Mouse (Mus musculus) 3T3-L1 (cell line): ENCODE data around the gene Efna1.
A peak's percentile ranks its signal among the peaks of the same experiment; 100 is the strongest.

Experiments
- DNase-seq: peaks from one replicate; pipeline ENCODE4 v3.0.0-alpha.2; 2015; ENCODE audit warnings: low read depth, low spot score

The Efna1 gene

DNA sequence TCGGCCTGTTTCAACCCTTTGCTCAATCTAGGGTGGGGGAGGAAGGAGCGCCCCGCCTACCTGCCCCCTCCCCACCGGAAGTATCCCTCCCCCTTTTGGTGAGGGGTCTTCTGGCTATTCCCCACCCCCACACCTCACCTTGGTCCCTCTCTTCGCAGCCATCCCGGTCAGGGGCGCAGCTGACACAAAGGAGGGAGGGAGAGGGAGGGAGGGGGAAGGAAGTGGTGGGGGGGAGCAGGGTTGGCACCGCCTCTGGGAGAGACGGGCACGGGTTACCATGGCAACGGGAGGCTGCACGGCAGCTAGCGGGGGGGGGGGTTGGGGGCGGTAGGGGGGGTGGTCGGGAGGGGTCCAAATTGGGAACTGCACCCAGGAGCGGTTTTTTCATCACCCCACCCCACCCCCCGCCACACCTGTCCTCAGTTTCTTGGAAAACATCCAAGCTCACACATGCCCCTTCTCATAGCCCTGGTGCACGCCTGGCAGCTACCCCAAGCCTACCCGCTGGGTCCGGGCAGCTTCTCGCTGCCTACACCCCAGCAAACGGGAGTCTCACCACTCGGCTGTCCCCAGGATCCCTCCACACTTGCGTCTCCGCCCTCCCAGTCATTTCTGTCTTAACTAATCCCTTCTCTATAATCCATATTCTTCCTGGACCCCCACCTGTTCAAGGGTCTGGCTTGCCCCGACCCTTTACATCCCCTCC, 35.8 kb downstream of the Efna1 start:
- DNase-seq: no peak

DNA sequence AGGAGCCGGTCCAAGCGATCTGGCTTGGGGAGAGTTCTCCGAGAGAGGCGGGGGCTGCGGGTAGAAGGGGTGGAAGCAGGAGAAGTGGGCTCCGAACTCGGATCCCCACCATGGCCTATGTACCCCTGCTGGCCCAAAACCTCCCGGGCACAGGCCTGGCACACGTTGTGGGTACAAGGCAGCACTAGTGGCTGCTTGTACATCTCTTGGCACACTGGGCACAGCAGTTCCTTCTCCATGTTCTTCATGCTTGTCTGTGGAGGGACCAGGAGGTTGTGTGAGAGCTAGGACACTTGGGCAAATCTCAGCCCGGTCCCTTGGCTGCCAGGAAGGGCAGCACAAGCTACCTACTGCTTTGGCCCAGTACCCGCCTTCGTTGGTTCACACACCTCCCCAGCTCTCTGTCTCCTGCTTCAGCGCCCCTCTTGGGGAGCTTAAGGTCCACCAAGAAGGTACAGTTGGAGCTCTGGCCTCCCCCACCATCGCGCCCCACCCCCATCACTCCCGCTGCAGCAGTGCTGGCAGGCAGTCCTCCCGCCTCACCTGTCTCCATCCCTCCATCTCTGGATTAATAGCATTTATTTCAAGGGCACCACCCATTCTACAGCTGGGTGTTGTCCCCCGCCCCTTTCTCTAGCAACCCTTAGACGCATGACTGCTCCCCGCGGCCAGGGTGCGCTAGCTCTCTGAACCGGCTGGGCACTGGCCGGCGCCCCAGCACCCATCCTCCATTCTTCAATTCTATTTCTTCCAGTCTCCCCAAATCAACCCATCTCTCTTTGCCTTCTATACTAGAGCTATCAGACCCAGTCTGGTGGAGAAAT, 36.6 kb downstream of the Efna1 start:
- peak; percentile 52 for DNase-seq

DNA sequence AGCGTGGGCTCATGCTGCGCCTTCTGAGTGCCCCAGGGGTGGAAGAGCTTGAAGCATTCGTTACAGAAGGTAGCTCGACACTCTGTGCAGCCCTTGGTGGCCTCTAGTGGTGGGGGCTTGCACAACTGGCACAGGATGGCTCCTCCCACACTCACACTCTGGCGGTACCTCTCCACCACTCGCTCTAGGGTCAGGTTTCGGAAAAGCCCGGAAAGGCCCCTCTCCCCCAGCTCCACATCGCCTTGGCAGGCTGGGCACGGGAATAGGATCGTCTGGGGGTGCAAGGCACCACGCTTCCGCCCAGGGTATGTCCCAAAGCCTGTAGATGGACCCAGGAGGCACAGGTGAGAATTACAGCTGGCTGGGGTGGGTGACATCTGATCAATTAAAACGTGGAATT, 37.3 kb downstream of the Efna1 start:
- peak; percentile 46 for DNase-seq

DNA sequence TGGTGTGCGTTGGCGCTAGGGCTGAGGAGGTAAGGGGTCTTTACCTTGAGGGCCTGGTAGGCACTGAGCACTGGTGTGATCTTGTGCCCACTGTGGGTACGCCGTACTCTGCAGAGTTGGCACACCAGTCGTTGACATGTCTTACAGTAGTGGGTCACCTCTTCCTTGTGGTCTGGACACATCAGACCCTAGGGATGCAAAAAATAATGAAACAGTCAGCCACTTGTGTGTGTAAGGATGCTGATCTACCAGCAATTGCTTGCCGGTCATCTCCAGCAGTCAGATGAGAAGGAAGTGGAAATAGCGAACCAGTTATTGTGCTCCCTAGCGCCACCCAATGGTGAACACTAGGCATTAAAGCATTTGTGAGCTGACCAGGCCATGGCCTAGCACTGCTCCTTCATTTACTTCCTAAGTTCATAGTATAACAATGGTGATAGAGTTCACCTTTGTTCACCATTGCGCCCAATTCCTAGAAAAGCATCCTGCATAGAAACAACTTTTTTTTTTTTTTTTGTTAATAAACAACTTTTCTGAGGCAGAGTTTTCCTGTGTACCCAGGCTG, 38.5 kb downstream of the Efna1 start:
- peak; percentile 75 for DNase-seq

DNA sequence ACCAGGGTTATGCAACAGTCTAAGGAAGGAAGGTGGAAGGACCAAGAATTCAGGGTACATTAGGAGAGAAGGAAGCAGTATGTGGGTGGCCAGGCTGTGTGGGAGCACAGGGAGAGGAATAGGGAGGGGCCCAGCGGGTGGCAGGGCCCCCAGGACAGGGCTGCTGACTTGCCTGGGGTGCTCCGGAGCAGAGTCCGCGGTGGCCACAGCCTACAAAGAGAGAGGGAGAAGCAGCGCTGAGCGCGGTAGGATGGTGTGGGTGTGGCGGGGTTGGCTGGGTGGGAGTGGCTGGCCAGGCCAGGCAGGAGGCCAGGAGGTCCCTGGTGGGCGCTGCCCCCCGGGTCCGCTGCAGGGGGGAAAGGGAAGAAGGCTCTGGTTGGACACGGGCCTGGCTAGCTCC, 42.4 kb downstream of the Efna1 start:
- DNase-seq: no peak

DNA sequence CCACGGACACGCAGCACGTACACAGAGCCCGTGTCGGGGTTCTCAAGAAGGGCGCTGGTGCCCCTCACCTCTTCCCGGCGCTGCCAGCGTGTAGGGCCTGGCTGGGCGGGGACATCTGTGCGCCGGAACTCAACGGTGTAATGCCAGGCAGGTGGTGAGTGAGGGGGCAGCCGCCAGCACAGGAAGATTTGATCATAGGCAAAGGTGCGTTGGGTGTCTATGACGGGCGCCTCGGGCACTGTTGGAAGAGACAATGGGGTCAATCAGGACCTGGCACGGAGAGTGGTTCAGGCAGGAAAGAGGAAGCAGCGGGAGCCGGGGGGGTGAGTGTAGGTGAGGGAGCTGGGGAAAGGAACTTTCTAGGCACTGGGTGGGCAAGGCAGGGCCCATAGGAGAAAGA, 43.3 kb downstream of the Efna1 start:
- DNase-seq: no peak

DNA sequence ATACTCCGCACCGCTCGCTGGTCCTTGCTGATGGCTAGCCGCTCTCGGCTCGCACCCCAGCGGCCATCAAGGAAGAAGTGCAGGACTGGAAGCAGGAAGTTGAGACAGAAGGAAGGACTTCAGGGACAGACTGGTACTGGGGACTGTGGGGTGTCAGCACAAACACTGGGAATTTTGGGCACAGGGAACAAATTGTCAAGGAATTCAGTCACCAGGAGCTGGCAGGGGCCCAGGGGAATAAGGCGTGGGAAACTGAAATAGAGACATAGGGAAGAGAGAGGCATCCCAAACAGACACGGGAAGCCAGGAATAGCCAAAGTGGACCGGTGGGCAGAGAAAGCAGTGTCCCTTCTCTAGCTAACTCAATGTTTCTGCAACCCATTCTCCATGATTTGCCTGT, 44.4 kb downstream of the Efna1 start:
- no peak for DNase-seq

DNA sequence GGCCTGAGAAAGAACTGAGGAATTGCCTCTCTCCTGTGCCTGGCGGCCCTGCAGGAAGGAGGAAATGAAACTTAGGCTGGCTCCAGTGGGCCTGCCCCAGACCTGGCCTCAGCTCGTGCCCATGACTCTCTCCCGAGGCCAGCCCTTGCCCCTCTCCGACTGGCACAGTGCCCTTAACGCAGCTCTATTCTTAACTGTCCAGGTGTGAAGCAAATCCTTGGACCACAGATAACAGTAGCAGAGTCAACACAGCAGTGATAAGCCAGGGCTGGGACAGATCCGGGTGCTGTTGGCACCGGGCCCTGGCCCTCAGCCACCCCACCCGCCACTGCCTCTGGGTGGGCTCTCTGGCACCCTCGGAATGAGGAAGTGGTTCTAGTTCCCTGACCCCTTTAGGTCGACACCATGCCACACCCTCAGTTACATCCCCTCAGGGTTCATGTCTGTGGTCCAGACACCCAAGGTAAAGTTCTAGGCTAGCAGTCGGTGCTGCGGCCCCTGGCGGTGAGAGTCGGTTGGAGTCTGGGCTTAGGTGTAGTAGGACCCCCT, 47.3 kb downstream of the Efna1 start:
- DNase-seq: no peak

DNA sequence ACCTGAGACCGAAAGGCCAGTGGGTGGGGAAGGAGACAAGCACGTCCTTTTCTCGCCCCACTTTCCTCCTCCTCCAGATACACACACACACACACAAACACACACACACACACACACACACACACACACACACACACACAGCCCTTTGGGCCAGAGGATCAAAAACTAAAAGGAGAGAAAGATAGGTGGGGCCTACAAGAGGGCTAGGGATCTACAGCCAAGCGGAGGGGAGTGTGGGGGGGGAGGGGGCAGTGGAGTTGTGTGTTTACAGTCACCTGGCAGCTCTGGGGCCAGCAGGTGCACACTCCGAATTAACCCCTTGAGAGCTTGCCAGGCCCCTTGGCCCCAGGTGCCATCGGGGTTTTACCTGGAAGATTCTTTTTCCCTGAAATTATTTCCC, 48.3 kb downstream of the Efna1 start:
- no peak for DNase-seq

DNA sequence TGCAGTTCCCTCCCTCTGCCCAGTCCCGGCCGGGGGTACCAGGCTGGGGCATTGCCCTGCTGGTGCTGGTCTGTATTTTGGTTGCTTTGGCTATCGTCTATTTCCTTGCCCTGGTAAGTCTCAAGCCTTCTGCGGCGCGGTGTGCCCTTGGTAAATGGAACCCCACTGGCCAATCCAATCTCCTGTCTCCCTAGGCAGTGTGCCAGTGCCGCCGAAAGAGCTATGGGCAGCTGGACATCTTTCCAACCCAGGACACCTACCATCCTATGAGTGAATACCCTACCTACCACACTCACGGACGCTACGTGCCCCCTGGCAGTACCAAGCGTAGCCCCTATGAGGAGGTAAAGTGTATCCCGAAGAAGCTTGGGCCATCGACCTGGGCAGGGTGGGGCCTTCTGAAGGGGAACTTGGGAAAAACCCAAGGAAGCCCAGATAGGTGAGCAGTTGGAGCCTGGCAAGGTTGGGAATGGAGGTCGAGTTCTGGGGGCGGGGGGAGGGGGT, 49.1 kb downstream of the Efna1 start:
- no peak for DNase-seq

DNA sequence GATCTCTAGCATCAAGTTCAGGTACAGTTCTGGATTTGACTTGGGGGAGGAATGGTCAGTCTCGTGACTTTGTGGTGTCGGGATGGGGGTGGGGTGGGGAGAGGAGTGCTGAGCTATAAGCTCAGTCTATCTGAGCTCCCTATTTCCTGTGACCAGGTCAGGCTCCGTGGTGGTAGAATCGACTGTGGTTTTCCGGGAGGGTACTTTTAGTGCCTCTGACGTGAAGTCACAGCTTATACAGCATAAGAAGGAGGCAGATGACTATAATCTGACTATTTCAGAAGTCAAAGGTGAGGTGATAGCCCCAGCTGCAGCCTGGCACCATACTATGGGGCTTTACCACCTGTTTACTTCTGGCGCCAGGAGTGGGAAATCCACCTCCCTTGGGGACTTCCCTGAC, 49.6 kb downstream of the Efna1 start:
- no peak for DNase-seq

DNA sequence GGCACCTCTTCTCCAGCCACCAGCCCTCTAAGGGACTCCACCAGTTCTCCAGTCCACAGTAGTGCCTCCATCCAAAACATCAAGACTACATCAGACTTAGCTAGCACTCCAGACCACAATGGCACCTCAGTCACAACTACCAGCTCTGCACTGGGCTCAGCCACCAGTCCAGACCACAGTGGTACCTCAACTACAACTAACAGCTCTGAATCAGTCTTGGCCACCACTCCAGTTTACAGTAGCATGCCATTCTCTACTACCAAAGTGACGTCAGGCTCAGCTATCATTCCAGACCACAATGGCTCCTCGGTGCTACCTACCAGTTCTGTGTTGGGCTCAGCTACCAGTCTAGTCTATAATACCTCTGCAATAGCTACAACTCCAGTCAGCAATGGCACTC, 50.4 kb downstream of the Efna1 start:
- DNase-seq: no peak

DNA sequence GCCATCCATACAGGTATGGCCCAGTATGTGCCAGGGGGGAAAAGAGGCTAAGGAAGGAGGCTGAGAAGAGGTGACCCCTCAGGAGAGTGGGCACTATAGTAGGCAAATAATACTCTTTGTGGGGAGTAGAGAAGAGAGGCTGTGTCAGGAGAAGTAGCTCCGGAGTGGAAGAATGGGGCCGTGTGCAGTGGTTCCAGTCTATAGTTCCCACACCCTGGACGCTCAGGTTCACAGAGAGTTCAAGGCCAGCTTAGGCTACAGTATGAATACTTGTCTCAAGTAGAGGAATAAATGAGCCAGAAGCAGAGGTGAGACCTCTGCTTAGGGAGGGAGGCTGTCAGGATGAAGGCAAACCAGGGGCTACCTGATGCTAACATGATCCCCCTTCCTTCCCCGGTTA, 51.7 kb downstream of the Efna1 start:
- DNase-seq: no peak

DNA sequence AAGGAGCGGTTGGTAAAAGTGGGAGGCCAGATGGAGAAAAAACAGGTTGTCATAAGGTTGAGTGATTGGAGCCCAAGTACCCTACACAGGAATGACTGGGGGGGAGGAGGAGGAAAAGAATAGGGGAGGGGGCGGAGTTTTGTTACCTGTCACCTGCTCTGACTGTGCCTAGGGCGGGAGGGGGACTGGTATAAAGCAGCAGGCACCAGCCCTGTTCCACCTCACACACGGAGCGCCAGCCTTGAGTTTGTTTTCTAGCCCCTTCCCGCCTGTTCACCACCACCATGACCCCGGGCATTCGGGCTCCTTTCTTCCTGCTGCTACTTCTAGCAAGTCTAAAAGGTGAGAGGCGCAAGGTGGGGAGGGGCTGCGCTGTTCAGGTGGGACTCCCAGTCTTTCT, 52.1 kb downstream of the Efna1 start, which contains the start of gene Muc1:
Gene Muc1, plus strand, starts transcription at position 222 of the 400 bp plus-strand sequence.
- no peak for DNase-seq

DNA sequence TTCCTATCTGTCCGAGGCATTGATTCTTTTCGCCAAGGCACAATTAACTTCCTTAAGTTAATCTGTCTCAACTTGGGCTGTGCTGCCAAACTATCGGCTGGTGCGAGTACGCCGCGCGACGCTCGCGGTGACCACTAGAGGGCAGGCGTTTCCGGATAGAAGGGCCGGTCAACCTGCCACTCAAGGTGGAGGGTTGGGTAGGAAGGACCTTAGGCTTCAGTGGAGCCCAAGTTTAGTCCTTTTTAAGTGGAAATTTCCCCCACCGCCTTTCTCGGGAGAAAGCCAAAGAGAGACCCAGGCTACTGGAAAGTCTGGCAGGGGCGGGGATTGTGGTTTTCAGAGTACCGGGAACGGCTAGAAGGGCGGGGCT, 52.8 kb downstream of the Efna1 start:
- peak; percentile 94 for DNase-seq

DNA sequence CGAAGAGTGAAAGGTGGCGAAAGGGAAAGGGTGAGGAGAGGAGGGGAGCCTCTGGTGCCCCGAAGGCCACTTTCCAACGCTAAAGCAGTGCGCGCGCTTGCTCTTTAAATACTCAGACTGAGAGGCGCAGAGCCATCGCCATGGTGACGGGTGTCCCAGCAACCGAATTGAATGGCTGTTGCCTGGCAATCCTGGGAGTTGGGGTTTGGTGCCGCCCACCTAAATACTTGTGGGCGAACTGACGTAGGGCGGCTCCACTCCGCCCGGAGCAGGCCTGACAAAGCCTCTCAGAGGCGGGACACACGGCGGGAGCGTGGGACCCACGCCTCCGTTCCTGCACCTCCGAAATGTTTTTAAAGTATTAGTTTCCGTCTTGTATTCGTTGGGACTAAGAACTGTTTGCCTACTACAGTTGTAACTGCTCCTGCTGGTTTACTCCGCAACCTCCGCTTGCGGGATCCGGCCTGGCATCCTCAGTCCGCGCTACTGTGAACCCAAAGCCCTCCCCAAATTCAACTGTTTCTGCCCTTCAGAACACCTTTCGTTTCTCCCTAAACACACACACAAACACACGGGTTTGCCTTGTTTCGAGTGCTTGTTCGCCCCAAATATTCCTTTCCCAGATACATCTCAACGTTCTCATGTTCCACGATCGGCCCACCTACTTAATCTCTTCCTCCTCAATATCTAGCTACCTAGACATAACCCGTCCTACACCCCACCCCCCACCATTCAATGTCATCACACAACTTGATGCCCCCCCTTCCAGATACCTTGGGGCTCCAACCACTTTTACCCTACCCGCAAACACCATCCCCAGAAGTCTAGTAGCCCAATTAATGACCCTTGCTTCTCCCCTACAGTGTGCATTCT, 53.4 kb downstream of the Efna1 start:
- DNase-seq: peak; percentile 97

DNA sequence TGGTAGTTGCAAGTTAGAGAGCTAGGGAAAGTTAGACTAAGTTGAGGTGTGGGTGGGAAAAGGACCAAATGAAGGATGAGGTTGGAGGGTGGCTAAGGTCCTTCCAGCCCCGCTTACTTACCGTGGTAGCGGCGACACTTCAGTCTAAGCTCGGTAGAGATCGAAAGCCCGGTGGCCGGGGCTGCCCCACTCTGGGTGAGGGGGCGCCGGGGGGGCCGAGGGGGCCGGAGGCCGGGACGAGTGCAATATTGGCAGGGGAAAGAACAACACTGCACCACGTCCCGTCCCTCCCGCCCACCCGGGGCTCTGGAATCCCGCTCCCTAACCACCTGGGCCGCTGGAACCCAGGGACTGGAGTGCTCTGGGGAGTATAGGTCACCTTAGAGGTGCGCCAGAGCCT, 54.0 kb downstream of the Efna1 start, which contains the start of gene Mtx1:
Gene Mtx1, minus strand, starts transcription at position 189 of the 400 bp plus-strand sequence.
- DNase-seq: no peak

DNA sequence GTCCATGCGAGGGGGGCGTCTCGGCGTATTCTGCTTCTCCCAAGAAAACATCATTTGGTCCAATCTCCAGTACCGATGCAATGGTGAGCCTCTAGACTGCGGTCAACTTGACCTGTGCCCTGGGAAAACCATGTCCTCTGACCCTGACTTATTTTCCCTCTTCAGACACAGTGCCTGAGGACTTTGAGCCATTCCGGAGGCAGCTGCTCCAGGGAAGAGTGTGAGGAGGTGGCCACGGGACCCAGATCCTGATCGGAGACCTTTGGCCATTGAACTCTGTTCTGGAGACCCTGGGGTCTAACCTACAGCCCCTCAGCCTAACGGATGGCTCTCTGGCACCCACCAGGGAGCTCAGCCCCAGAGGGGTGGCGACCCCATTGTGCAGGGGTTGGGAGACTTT, 54.6 kb downstream of the Efna1 start:
- DNase-seq: no peak

DNA sequence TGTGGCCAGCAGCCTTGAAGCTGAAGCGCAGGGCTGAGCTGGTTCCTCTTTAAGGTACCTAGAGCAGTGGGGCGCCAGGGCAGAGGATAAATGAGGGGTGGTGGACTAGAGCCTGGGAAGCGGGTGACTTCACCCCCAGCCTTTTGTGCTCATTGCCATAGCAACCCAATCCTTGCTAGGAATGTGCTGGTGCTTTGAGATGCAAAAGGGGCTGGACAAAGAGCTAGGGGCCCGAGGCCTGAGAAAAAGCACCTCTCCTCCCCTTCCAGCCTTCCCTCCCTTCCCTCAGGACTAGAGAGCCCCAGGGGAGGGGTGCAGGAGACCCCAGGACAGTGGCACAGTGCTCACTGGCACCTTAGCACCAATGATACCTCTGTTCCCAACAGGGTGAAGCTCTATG, 55.0 kb downstream of the Efna1 start:
- no peak for DNase-seq

DNA sequence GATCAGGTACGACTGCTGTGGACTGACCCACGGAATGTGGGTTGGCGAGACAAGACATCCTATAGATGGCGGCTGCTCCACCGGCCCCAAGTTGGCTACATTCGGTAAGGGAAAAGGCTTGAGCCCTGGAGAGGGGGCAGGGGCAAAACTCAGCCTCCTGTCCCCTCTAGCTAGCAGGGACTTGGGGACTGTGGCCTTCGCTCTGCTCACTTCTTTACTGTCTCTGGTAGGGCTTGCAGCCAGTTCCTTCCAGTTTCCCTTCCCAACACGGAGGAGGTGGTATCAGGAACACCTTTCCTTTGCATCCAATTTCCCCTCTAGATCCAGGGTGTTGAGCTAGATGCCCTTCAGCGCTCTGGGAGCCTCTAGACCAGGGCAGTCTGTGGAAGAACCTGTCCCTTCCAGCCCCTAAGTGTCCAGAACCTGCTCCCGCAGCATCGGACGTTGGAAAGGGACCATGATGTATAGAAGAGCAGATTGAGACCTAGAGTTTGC, 55.6 kb downstream of the Efna1 start:
- no peak for DNase-seq

DNA sequence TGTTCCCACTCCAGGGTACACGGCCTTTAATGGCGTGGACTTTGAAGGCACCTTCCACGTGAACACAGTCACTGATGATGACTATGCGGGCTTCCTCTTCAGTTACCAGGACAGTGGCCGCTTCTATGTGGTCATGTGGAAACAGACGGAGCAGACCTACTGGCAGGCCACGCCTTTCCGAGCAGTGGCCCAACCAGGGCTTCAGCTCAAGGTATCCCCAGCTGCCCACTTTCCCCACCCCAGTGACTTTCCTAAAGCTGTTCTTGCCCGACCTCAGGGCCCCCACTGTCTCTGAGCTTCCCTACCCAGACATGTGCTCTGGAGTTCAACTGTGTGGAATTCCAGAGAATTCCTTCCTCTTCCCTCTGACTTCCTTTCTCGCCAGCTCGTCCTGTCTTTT, 56.1 kb downstream of the Efna1 start:
- DNase-seq: no peak
